12 mouse cellular contexts compared by ENCODE assay signal in genomic region chr12:105911556-105911955, GRCm38 (mm10).
"Had no signal": no experiment of that assay in that cellular context is flagged by ENCODE, and none has a peak within 500 bp of the region (broad histone marks: within the 10 kb centered on the region; RNA-seq: fewer than 3 reads in every experiment).

No protein-coding gene starts in this region.

- DNase-seq: kidney, adult 8-10 months; kidney, postnatal 25 days; lung, postnatal 36 days; right cerebral cortex, postnatal 4 days; spleen, adult 18-20 months; thymus, adult 18-20 months; thymus, postnatal 14 days had no signal

- H3K4me3 ChIP-seq: left cerebral cortex, adult 2 months; limb, embryonic 15.5 days; liver, embryonic 12.5 days; lung, embryonic 15.5 days; midbrain, embryonic 13.5 days had no signal

- H3K9ac ChIP-seq: limb, embryonic 15.5 days; liver, embryonic 12.5 days; lung, embryonic 15.5 days; midbrain, embryonic 13.5 days had no signal

- ATAC-seq: liver, embryonic 12.5 days; midbrain, embryonic 13.5 days had no signal

- H3K36me3 ChIP-seq: limb, embryonic 15.5 days; liver, embryonic 12.5 days; lung, embryonic 15.5 days; midbrain, embryonic 13.5 days had no signal

- H3K4me1 ChIP-seq: lung, embryonic 15.5 days; midbrain, embryonic 13.5 days had no signal

- H3K27ac ChIP-seq: left cerebral cortex, adult 2 months; limb, embryonic 15.5 days; liver, embryonic 12.5 days; lung, embryonic 15.5 days; midbrain, embryonic 13.5 days had no signal

- H3K27me3 ChIP-seq: lung, embryonic 15.5 days; midbrain, embryonic 13.5 days had no signal

- H3K4me2 ChIP-seq: limb, embryonic 15.5 days; liver, embryonic 12.5 days; lung, embryonic 15.5 days; midbrain, embryonic 13.5 days had no signal

- H3K9me3 ChIP-seq: limb, embryonic 15.5 days; liver, embryonic 12.5 days; lung, embryonic 15.5 days; midbrain, embryonic 13.5 days had no signal
